Mouse (Mus musculus) layer of hippocampus, adult 9-11 months (tissue): ENCODE results near the gene Ms4a3.
A peak's percentile ranks its signal among the peaks of the same experiment; 100 is the strongest.

Experiments used
- DNase-seq: peaks from one replicate; pipeline ENCODE4 v3.0.0; 2022

Ms4a3 gene

DNA sequence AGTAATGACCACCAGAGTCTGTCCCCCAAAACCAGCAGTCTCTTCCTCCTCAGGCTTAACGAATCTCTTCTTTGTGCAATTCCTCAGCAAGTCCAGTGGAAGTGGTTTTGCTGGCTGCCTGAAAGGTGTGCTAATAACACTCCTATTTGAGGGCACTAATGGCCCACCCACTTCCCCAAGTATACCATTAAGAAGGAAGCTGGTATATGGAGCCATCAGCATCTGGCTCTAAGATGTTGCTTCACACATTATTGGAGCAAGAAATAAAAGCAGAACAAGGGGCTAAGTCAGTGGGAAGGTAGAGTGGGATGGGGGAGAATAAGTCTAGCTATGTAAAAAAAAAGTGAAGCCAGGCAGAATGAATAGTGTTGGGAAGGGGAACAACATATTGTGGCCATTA lies at the start of gene Ms4a3:
Gene Ms4a3, minus strand, starts transcription at position 120 of the 400 bp plus-strand sequence.
- DNase-seq: no peak

DNA sequence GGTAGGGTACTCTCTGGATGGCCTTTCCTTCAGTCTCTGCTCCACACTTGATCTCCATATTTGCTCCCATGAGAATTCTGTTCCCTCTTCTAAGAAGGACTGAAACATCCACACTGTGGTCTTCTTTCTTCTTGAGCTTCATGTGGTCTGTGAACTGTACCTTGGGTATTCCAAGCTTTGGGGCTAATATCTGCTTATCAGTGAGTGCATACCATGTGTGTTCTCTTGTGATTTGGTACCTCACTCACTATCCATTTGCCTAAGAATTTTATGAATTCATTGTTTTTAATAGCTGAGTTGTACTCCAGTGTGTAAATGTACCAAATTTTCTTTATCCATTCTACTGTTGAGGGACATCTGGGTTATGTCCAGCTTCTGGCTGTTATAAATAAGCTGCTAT lies 20.9 kb upstream of the Ms4a3 start:
- DNase-seq: no peak

DNA sequence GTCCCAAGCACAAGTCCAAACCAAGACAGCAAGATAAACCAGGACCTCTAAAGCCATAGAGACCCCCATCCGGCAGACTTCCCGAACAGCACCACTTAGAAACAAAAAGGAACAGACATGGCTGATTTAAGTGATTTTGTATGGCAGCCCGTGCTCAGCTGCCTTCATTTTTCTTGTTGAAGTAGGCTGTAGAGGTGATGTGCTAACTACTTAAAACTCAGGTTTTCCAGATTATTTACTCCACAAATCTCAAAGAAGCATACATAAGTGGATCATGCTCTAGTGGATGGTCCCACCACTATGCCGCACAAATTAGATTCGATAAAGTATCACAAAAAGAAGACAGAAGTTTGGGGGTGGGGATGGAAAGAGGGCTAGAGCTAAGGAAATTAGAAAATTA lies 19.8 kb upstream of the Ms4a3 start, which contains the start of gene Oosp2:
Gene Oosp2, minus strand, starts transcription at position 101 of the 400 bp plus-strand sequence.
- DNase-seq: no peak

DNA sequence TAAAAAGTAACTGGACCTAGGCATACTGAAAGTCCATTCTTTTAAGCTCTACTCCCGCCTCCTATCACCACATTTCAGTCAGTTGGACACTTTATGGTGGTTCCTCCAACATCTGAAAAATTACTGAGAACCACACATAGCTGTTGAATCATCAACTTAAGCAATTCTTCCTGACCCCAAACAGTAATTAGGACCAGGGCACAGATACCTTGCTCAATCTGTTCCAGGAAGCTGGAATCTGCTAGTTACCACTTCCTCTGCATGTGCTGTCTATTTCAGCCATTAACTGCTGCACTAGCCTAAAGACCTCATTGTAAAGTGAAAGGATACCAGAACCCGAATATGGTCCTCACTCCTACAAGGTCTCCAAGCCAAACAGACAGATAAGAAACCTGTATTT lies 18.5 kb upstream of the Ms4a3 start:
- DNase-seq: no peak

DNA sequence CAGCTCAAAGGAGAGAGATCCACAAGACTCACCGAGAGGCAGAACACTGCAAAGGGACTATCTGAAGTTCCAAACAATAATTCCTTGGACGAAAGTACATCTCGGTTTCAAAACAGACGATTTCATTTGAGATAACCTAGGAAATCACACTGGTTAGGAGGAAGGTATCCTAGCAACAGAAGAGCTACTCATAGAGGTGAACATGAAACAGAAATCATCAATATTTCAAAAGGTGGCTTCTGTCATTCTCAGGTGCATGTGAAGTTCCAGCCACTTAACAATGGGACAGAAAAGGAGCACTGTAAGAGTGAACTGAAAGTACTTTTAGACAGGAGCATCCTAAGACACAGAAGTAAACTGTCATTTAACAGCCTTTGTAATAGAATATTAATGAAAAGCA lies 8.9 kb upstream of the Ms4a3 start:
- no peak for DNase-seq

DNA sequence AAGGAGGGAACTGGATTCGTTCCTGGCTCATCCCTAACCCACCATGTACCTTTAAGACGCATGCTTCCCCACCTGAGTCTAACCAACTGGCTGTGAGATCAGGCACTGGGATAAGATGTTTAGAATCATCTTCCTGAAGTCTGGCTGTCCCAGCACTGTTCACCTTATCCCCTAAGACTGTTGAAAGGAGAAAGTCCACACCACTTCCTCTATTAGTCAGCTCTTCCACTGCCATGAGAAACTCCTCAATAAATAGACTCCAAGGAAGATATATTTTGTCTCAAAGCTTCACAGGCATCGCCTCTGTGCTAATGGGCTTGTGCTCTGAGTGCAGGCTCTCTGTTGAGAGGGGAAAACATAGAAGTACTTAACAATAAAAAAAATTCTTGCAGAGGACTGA lies 5.5 kb upstream of the Ms4a3 start:
- DNase-seq: no peak

DNA sequence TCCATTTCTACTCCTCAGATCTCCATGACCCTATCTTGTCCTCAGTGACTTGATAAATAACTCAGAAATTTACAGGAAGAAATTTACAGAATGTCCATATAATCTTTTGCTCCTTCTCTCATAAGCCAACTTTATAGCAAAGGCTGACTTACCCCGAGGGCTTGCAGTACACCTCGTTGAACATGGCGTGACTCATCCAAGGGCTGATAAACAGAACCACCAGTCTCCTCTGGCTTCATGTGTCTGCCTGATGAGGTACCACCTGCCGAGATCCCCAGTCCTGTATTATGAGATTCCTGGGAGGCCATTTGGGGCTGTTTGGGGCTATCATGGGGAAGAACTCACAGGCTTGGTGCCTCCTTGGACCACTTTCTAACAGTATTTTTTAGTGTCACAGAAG lies 1.6 kb downstream of the Ms4a3 start:
- DNase-seq: no peak

DNA sequence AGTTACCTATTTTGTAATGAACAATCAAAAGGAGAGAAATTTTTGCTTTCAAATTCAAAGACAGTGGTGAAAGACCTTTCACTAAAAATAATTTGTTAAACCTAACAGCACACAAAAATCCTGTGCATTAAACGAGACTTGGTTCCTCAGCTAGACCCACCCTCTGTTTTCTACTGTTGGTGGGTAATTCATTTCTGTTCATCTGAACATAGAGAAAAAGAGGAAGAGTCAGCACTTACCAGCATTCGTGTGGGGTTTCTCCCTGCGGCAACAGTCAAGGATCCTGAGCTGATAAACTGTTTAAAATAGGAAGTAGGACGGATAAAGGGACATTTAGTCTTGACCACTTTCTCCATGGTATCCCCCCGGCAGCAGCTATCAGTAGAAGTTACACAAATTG lies 5.1 kb downstream of the Ms4a3 start:
- DNase-seq: no peak

DNA sequence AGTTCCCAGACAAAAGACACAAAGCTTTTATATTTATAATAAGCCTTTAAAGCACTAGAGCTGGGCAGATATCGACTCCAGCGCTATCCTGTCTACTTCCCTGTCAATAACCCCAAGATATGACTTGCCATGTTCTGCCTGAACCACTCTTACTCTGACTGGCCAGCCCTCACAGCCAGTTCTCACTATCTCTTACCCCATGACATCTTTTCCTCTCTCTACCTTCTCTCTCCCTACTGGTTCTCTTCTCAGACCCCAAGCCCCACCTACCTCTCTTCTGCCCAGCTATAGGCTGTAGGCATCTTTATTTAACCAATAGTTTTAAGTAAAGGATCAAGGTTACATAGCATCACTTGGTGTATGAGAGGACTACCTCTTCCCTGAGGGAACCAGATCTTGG lies 6.3 kb downstream of the Ms4a3 start:
- DNase-seq: no peak

DNA sequence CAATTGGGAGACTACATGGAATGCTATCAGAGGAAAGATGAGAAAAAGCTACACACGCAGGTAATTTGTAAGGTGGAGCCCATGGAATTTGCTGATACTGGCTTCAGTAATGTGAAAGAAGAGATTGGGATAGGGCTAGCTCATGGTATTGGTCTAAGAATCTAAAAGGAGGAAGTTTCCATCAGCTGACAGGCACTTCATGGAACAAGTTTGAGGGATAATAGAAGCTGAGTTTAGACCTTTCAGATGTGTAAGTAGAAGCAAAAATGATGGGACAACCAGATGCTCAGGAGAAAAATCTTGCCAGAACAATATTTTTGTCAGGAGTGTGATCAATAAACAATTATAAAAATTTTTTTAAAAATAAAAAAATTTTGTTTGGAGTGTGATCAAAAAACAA lies 6.9 kb downstream of the Ms4a3 start:
- no peak for DNase-seq

DNA sequence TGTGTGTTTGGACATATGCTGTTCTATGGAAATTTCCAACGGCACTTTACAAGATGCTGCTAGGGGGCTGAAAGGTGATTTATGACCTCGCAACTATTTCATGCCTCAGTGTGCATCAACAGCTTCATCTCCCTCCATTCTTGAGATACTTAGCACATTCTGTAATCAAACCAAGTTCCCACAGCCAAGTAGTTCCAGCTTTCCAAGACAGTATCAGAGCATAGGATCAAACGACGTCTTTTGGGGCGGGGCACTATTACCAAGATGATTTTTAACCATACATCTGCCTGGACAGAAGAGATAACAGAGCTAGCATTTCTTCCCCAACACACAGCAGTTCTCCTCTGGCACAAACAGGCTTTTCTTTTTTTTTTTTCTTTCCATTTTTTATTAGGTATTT lies 15.4 kb downstream of the Ms4a3 start:
- DNase-seq: no peak

DNA sequence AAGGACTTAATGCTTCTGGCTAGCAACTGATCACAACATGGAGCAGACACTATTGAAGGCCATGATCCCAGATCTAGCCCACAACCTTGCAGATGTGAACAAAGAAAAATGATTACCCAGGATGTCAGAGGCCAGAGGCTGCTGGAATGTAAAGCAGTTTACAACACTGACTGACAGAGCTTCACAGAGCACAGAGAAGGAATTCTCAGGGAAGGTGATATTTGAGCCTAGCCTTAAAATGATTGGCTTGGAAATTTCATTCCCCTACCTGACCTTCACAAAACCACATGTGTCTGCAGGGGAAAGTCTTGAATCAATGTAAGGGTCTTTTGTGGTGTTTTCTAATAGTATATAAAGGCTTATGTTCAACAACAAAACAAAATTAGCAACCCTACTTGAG lies 15.9 kb downstream of the Ms4a3 start:
- DNase-seq: no peak

DNA sequence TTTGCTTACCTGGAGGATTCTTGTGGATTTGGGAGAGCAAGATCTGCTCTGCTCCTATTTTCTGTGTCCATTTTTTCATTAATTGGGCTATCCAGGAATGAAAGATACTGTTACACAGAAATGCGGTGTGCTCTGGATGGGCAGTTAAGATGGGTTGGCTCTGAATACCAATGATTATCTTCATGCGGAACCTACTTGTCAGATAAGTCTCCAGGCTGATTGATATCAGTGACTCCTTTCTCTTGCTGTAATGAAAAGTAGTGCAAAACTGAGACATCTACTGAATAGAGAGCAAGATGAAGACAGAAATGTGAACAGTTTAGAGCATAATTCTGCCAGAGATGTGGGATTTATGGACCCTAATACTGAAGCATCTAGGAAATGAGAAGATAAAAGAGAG lies 17.1 kb downstream of the Ms4a3 start, which contains the start of gene Ms4a2:
Gene Ms4a2, minus strand, starts transcription at position 169 of the 400 bp plus-strand sequence.
- no peak for DNase-seq

DNA sequence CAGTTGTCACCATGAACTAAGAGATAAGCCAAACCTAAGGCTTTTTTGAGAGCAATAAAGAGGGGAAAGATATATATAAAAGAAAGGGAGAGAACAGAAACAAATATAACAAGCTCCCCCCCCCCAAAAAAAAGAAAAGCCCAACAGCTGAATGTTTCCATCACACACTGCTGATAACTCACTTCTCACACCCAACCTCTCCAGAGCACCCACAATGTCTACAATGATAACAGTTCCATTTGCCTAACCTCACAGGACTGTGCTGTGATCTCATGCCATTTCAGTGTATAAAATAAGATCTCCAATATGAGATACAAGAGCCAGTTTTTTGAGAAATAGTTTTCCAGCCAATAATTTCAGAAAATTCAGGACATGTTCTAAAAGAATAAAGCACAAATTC lies 22.7 kb downstream of the Ms4a3 start:
- no peak for DNase-seq

DNA sequence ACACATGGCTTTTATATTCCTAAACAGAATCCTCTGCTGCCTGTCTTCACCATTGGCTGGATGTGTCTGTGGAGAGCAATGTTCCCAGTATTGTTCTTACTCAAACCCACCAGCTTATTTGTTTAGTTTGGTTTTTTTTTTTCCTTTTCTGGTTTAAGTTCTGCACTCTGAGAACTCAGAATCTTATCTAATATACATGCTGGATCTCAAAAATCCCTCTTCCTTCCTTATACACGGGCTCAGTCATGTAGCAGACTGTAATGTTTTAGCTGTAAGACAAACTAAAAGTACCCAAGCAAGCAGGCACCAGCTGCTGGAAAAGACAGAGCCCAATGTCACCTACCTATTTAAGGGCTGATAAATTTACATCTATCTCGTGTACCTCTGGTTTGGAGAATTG lies 25.8 kb downstream of the Ms4a3 start:
- DNase-seq: no peak

DNA sequence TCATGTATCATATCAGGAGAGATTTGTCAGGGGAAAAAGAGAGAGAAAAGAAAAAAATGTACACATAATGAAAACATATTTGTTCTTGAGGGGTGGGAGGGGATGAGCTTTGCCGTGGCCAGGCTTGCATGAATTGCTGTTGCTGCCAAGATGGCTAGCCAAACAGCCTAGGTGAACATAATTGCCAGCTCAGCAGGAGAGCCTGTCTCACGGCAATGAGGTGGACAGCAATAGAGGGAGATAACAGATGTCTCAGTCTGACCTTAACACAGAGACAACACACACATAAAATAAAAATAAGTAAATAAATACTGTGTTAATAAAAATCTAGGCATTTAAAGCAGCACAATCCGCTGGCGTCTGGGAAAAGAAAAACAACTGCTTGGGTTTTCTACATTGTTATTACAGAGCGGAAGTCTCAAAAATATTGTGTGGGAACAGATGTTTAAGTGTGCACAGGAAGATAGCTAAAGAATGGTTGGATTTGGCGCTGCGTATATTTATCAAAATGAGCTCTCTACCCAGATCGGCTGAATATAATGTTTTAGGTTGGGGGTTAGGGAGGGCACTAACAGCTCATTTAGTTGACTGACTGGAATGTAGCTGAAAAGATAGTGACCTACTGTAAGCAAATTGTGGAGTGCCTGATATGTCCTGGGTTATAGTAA lies 26.7 kb downstream of the Ms4a3 start:
- no peak for DNase-seq

DNA sequence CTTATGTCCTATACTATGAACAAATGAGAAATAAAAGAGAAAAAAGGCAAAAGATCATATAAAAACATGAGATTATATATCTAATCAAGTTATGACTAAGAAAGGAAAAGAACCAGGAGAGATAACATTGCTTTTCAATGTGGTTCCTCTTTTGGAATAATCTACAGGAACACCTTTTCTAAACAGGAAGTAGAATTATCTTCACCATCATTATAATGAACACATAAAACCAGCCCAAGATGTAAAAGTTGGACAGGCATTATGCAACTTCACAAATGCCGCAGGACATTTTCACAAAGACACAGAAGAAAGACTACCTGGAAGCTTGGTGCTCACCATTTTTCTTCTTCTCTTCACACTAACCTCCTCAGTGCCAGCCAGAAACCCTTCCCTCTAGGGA lies 27.6 kb downstream of the Ms4a3 start:
- DNase-seq: no peak

DNA sequence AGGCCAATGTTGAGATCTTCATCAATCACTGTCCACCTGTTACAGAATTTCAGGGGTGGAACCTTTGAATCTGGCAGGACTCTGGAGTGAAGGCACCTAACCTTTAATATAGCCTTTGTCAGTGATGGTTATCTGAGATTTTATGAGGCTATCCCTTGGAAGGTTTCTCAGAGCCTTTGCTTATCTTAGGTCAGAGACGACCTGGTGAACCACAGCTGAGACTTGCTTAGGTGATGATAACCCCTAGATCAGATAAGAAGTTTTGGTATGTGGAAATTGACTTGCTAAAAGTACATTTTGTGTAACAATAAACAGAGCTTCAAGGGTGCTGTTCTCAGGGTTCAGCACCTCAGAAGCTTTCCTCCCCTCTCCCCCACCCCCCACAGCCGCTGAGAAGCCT lies 28.4 kb downstream of the Ms4a3 start:
- no peak for DNase-seq

DNA sequence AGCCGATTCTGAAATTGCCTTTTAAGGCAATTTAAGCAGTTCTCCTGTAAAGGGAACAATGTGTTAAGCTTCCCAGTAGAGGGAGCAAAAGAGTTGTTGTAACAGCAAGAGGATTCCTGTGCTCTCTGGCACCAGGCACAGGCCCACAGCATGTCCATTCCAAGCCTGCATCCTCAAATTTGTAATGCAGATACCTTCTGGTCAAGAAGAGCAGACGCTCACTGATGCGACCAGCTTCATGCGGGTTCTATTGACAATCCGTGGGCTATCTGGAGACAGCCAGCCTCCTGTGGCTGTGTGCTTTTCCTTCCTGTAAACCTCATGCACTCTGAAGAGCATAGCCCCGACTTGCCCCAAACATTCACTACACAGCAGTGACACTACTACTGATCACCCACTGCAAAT lies 29.1 kb downstream of the Ms4a3 start:
- peak; percentile 35 for DNase-seq

DNA sequence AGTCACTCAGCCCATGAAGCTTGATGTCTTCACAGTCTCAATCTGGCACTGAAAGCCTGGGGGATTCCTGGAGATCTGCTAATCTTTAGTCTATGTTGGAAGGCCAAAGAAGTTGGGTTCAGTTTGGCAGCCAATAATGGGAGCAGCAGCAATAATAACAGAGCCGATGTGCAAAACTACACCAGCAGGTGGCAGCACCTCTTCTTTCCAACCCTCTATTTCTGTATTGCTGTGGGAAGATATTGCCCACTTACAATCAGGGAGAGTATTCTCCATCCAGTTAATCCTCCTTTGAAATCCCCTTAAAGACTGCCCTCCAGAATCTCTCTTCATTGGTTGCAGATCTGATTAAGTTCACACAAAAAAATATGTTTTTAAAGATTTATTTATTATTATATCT lies 32.5 kb downstream of the Ms4a3 start:
- DNase-seq: no peak

DNA sequence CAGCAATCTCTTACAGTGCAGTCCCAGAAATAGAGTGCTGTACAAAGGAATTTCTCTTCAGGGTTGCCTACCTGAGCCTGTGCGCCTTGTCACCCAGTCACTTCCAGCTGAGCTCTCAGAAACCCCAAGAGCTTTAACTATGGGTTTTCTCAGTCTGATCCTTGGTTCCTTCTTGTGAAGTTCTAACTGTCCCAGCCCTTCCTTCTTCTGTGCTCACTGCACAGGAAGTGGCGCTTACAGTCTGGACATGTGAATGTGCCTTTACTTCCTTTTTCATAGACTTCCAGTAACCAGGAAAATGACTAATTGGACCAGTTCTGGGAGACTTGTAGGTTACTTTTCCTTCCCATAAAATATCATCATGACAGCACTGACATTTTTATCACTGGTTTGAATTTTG lies 36.0 kb downstream of the Ms4a3 start, which contains the start of gene Ms4a6d:
Gene Ms4a6d, minus strand, starts transcription at position 247 of the 400 bp plus-strand sequence.
- no peak for DNase-seq

DNA sequence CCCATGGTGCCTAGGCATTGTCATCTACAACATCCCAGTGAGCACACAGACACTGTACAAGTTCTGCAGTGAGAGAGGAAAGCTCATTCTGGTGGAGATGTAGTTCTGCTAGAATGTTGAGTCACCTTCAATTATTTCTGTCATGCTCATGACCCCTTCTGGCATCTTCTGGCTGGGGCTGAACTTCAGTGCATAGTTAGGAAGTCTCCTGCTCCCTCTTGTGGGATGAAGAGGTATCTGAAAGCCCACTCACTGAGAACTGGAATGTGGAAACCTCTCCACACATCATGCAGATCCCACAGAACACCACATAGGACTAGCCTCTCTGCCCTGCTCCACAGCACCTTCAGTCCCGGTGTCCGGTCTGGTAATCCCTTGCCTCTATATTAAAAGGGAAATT lies 38.6 kb downstream of the Ms4a3 start:
- peak; percentile 60 for DNase-seq

DNA sequence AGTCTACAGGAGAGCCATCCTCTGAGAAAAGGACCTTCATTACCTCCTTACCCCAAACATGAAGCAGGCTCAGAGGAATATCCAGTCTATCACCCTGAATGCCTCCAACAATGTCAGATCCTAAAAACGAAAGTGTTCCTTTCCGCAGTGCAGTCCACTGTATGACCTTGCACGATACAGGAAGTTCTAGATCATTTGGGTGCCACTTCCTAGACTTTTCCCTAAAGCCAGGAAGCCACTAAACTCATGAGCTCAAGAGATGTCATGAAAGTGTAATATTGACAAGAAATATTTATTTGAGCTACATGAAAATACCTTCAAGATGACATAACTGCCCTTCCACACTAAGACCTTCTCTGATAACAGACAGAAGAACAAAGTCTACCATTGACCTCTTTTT lies 39.3 kb downstream of the Ms4a3 start:
- no peak for DNase-seq

DNA sequence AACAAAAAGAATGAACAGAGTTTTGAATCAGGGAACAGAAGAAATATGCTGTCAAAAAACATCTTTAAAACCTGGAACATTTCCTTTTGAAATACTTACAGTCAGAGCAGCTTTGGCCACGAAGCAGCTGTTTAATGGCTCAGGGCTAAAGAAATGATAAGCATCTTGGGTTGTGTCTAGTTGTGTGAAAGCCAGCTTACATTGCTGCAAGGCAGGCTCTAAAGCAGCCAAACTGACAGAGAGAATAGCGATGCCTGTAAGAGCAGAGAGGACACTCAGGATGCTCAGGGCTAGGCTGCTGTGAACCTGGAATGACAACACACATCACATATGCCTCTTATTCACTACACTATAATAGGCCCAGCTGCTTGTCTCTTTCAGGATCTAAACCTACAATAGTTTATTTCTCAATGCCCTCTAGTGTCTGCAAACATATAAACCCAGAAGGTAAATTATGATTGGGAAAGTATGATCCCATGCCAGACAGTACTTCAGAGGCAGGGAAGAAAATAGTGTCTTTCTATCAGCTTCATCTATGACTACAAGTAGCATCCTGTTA lies 50.7 kb downstream of the Ms4a3 start:
- DNase-seq: no peak

DNA sequence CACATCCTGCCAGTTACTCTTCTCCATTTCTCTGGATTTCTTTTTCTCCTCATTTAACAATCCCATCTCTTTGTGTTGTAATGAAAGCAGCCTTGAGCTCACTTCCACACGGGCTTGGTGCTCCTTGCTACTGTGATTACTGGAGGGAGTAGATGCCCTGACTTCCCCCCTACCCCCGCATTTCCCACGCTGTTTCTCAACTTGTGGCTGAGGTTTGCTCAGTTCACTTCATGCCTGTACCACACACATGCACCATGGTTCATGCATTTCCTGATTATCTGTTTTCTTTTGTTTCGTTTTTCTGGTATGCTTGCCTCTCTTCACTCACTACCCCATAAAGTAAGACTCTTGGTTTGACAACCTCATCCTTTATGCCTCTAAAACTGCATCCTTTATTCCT lies 51.4 kb downstream of the Ms4a3 start:
- no peak for DNase-seq
